Mouse (Mus musculus): Measurements from ENCODE around the gene Kdelr1. TPM values are rescaled to one million over a fixed set of nuclear protein-coding genes. Genes with fewer than 3 reads are reported as not detected.
"Not testable (repeated sequence)": the region's sequence is repeated elsewhere in the genome, so short reads cannot be mapped to it uniquely, and the experiment has no call there.

The Kdelr1 gene
- polyA plus RNA-seq, 1 experiment: 82.4 TPM

- TF ChIP-seq POLR2A (IDR thresholded peaks at IDR 0.05; ENCODE audit: control insufficient read depth, low read depth, low read length) (no peak; the same call in 1 of the 2 replicates), CTCF (IDR thresholded peaks at IDR 0.05; ENCODE audit: control insufficient read depth, insufficient read depth, insufficient replicate concordance, low read depth, low read length) (no peak)
- no peaks in the 10 kb centered on the region for H3K27me3 ChIP-seq (ENCODE audit: control insufficient read depth, insufficient read depth, low read length)
- H3K36me3 ChIP-seq (ENCODE audit: control insufficient read depth, insufficient read depth, low read length): no peaks in the 10 kb centered on the region
- no peak overlapping the region for H3K27ac ChIP-seq (ENCODE audit: control insufficient read depth, insufficient read depth, low read depth, low read length)
- no peak overlapping the region for H3K4me3 ChIP-seq (ENCODE audit: control insufficient read depth, low read depth, low read length)
- peaks cover 52% of the 10 kb centered on the region for H3K4me1 ChIP-seq (ENCODE audit: control insufficient read depth, insufficient read depth, low read length)
Measured at GRCm38 (mm10) chr7:45870282-45871058, 2.1 kb upstream of the Kdelr1 start.

- H3K4me1 ChIP-seq (ENCODE audit: control insufficient read depth, insufficient read depth, low read length): peaks cover 39% of the 10 kb centered on the region
- H3K4me3 ChIP-seq (ENCODE audit: control insufficient read depth, low read depth, low read length): peak overlapping the region; percentile 94
- TF ChIP-seq CTCF (IDR thresholded peaks at IDR 0.05; ENCODE audit: control insufficient read depth, insufficient read depth, insufficient replicate concordance, low read depth, low read length): no peak
- no peak for TF ChIP-seq POLR2A (IDR thresholded peaks at IDR 0.05; ENCODE audit: control insufficient read depth, low read depth, low read length)
- no peaks in the 10 kb centered on the region; the same call in 1 of the 2 replicates for H3K36me3 ChIP-seq (ENCODE audit: control insufficient read depth, insufficient read depth, low read length)
- H3K27ac ChIP-seq (ENCODE audit: control insufficient read depth, insufficient read depth, low read depth, low read length): peak overlapping the region; percentile 87
- H3K27me3 ChIP-seq (ENCODE audit: control insufficient read depth, insufficient read depth, low read length): no peaks in the 10 kb centered on the region
Measured at GRCm38 (mm10) chr7:45873061-45873947, 732 bp downstream of the Kdelr1 start.

- H3K4me3 ChIP-seq (ENCODE audit: control insufficient read depth, low read depth, low read length): no peak overlapping the region
- H3K27me3 ChIP-seq (ENCODE audit: control insufficient read depth, insufficient read depth, low read length): no peaks in the 10 kb centered on the region
- no peak for TF ChIP-seq POLR2A (IDR thresholded peaks at IDR 0.05; ENCODE audit: control insufficient read depth, low read depth, low read length)
- no peak for TF ChIP-seq CTCF (IDR thresholded peaks at IDR 0.05; ENCODE audit: control insufficient read depth, insufficient read depth, insufficient replicate concordance, low read depth, low read length)
- peaks cover 18% of the 10 kb centered on the region for H3K4me1 ChIP-seq (ENCODE audit: control insufficient read depth, insufficient read depth, low read length)
- no peaks in the 10 kb centered on the region; the same call in 1 of the 2 replicates for H3K36me3 ChIP-seq (ENCODE audit: control insufficient read depth, insufficient read depth, low read length)
- H3K27ac ChIP-seq (ENCODE audit: control insufficient read depth, insufficient read depth, low read depth, low read length): no peak overlapping the region
Measured at GRCm38 (mm10) chr7:45876895-45877294, 4.3 kb downstream of the Kdelr1 start.

DNA sequence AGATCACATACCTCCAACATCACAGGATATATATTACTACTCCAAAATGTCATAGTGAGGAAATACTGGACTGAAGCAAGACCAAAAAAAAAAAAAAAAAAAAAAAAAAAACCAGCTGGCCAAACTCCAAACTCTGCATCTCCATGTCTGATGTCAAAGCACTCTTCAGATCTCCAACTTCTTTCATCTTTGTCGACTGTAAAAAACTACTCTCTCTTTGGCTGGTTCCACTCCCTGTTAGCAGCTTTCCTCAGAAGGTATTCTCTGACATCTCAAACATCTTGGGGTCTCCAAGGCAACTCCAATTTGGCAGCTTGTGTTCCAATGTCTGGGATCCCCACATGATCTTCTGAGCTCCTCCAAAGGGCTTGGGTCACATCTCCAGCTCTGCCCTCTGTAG, 5.7 kb downstream of the Kdelr1 start, which contains the start of gene Grin2d:
Gene Grin2d (minus strand): TSS at position 101 of the 400 bp plus-strand sequence.
- not testable (repeated sequence) for H3K4me3 ChIP-seq (ENCODE audit: control insufficient read depth, low read depth, low read length); H3K4me1 ChIP-seq (ENCODE audit: control insufficient read depth, insufficient read depth, low read length); H3K27me3 ChIP-seq (ENCODE audit: control insufficient read depth, insufficient read depth, low read length); H3K36me3 ChIP-seq (ENCODE audit: control insufficient read depth, insufficient read depth, low read length); H3K27ac ChIP-seq (ENCODE audit: control insufficient read depth, insufficient read depth, low read depth, low read length)

DNA sequence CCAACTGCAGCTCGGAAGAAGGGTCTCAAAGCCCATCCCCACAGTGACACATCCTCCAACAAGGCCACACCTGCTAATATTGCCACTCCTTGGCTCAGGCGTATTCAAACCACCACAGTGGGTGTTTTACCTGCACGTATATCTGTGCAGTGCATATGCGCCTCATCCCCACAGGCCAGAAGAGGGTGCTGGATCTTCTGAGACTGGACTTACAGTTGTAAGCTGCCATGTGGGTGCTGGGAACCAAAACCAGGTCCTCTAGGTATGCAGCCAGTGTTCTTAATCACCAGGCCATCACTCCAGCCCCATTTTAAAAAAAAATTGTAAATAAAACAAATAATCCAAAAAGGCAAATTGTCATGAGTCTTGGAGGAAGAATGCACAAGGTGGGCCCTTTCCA, 8.0 kb downstream of the Kdelr1 start:
- H3K27me3 ChIP-seq (ENCODE audit: control insufficient read depth, insufficient read depth, low read length): no peaks in the 10 kb centered on the region
- H3K4me3 ChIP-seq (ENCODE audit: control insufficient read depth, low read depth, low read length): no peak overlapping the region
- no peak overlapping the region for H3K27ac ChIP-seq (ENCODE audit: control insufficient read depth, insufficient read depth, low read depth, low read length)
- no peaks in the 10 kb centered on the region for H3K4me1 ChIP-seq (ENCODE audit: control insufficient read depth, insufficient read depth, low read length)
- H3K36me3 ChIP-seq (ENCODE audit: control insufficient read depth, insufficient read depth, low read length): peaks cover 1% of the 10 kb centered on the region
- TF ChIP-seq CTCF (IDR thresholded peaks at IDR 0.05; ENCODE audit: control insufficient read depth, insufficient read depth, insufficient replicate concordance, low read depth, low read length) (no peak), POLR2A (IDR thresholded peaks at IDR 0.05; ENCODE audit: control insufficient read depth, low read depth, low read length) (no peak)

DNA sequence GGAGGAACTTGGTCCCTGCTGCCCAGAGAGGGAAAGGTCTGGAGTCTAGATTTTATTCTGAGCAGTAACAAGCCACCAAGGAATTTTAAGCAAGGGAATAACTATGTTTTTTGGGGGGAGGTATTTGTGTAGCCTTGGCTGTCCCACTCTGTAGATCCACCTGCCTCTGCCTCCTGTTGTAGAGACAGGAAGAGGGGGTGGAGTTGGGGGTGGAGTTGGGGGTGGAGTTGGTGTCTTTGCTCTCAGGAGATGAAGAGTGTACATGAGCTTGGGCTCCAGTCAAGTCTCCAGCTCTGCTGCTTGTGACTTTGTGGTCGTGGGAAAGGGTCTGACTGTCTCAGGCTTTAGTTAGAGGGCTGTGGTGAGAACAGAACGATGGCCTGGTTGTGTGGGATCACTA, 8.4 kb downstream of the Kdelr1 start:
- Histone ChIP-seq H3K27me3 (ENCODE audit: control insufficient read depth, insufficient read depth, low read length) (no peaks in the 10 kb centered on the region), H3K4me3 (ENCODE audit: control insufficient read depth, low read depth, low read length) (no peak overlapping the region)

DNA sequence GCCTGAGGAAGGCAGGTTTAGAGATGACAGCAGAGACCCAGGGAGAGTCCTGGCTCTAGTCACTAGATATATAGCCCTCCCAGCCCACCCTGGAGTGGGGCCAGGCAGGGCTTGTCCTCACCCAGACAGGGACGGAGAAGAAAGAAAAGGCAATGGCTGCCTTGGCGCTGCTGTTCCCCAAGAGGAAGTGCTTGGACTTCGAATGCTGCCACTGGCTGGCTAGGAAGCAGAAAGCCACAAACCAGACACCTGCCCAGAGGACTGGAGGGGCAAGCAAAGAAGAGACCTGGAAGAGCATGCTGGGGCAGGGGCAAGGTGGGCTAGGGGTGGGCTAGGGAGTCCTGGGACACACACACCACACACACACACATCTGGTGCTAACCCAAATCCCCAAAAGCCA, 14.7 kb downstream of the Kdelr1 start:
- Histone ChIP-seq H3K27ac (ENCODE audit: control insufficient read depth, insufficient read depth, low read depth, low read length) (no peak overlapping the region), H3K4me1 (ENCODE audit: control insufficient read depth, insufficient read depth, low read length) (no peaks in the 10 kb centered on the region), H3K27me3 (ENCODE audit: control insufficient read depth, insufficient read depth, low read length) (no peaks in the 10 kb centered on the region), H3K4me3 (ENCODE audit: control insufficient read depth, low read depth, low read length) (no peak overlapping the region), H3K36me3 (ENCODE audit: control insufficient read depth, insufficient read depth, low read length) (peaks cover 2% of the 10 kb centered on the region)
- TF ChIP-seq CTCF (IDR thresholded peaks at IDR 0.05; ENCODE audit: control insufficient read depth, insufficient read depth, insufficient replicate concordance, low read depth, low read length): no peak
- no peak for TF ChIP-seq POLR2A (IDR thresholded peaks at IDR 0.05; ENCODE audit: control insufficient read depth, low read depth, low read length)

More for the DNA sequence above, 8.4 kb downstream of the Kdelr1 start:
- TF ChIP-seq POLR2A (IDR thresholded peaks at IDR 0.05; ENCODE audit: control insufficient read depth, low read depth, low read length) (no peak), CTCF (IDR thresholded peaks at IDR 0.05; ENCODE audit: control insufficient read depth, insufficient read depth, insufficient replicate concordance, low read depth, low read length) (no peak)
- H3K4me1 ChIP-seq (ENCODE audit: control insufficient read depth, insufficient read depth, low read length): no peaks in the 10 kb centered on the region
- peaks cover 1% of the 10 kb centered on the region for H3K36me3 ChIP-seq (ENCODE audit: control insufficient read depth, insufficient read depth, low read length)
- no peak overlapping the region for H3K27ac ChIP-seq (ENCODE audit: control insufficient read depth, insufficient read depth, low read depth, low read length)

All from testis, adult 2 months (tissue).